Mouse (Mus musculus) frontal cortex, postnatal 14 days (tissue): ENCODE data around the gene Os9.
"Not testable (repeated sequence)": the region's sequence is repeated elsewhere in the genome, so short reads cannot be mapped to it uniquely, and the experiment has no call there.

Experiments
- DNase-seq, 2 experiments: peaks; one replicate each; pipeline ENCODE4 v3.0.0; 2022; ENCODE audit warnings: low spot score in 2 of 2

The Os9 gene

GRCm38 (mm10) chr10:127080901-127081780, 39.8 kb downstream of the Os9 start:
- DNase-seq: no peak

- DNase-seq: no peak
Observed at GRCm38 (mm10) chr10:127079665-127080391, 41.1 kb downstream of the Os9 start.

GRCm38 (mm10) chr10:127078677-127079575, 42.0 kb downstream of the Os9 start:
- no peak for DNase-seq

GRCm38 (mm10) chr10:127078001-127078676, 42.8 kb downstream of the Os9 start:
- no peak for DNase-seq

- DNase-seq: no peak
Observed at GRCm38 (mm10) chr10:127077515-127077914, 43.4 kb downstream of the Os9 start.

GRCm38 (mm10) chr10:127076082-127076481, 44.8 kb downstream of the Os9 start:
- no peak for DNase-seq

GRCm38 (mm10) chr10:127075651-127076050, 45.3 kb downstream of the Os9 start:
- no peak for DNase-seq

- DNase-seq: no peak
Observed at GRCm38 (mm10) chr10:127075080-127075479, 45.9 kb downstream of the Os9 start, which contains the start of gene Agap2. Agap2 (plus strand) TSS chr10:127075284.

- DNase-seq: no peak
Observed at GRCm38 (mm10) chr10:127073981-127074380, 47.0 kb downstream of the Os9 start.

GRCm38 (mm10) chr10:127072969-127073368, 48.0 kb downstream of the Os9 start:
- not testable (repeated sequence) for DNase-seq

GRCm38 (mm10) chr10:127072270-127072669, 48.7 kb downstream of the Os9 start:
- DNase-seq: not testable (repeated sequence)

GRCm38 (mm10) chr10:127071203-127071602, 49.7 kb downstream of the Os9 start:
- no peak for DNase-seq

- peak; percentile 91 to 94 for DNase-seq
Observed at GRCm38 (mm10) chr10:127070190-127071121, 50.5 kb downstream of the Os9 start, which contains the start of gene Tspan31. Tspan31 (minus strand) TSS chr10:127070264.

- no peak for DNase-seq
Observed at GRCm38 (mm10) chr10:127069281-127070189, 51.4 kb downstream of the Os9 start.

GRCm38 (mm10) chr10:127068360-127069038, 52.4 kb downstream of the Os9 start:
- DNase-seq: no peak

GRCm38 (mm10) chr10:127066519-127067018, 54.4 kb downstream of the Os9 start:
- no peak for DNase-seq

- DNase-seq: no peak
Observed at GRCm38 (mm10) chr10:127065981-127066380, 55.0 kb downstream of the Os9 start.
